Mouse (Mus musculus) spleen, adult 18-20 months (tissue): ENCODE data around the gene B3gat3.
"Not testable (repeated sequence)": the region's sequence is repeated elsewhere in the genome, so short reads cannot be mapped to it uniquely, and the experiment has no call there.

Experiments
- DNase-seq, 2 experiments: peaks; one replicate each; pipeline ENCODE4 v3.0.0; 2022; ENCODE audit warnings: mixed read lengths in 2 of 2

Gene B3gat3

DNA sequence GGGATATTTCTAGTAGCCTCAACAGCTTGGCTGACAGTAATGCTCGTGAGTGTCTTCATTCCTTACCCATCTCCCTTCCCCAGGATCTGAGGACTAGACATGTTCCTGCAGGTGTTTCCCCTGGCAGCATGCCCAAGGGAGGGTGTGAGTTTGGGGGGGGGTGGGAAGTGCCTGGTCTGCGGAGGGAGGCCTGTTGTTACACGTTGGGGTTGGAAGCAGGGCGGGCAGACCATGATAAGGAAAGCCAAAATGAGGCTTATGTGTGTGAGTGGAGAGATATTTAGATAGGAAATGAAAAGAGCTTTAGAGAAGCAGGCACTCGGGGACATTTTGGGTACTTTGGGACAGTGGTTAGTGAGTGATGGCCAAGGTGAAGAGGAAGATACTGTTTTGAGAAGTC is 23.9 kb downstream of the B3gat3 start:
- DNase-seq = no peak

DNA sequence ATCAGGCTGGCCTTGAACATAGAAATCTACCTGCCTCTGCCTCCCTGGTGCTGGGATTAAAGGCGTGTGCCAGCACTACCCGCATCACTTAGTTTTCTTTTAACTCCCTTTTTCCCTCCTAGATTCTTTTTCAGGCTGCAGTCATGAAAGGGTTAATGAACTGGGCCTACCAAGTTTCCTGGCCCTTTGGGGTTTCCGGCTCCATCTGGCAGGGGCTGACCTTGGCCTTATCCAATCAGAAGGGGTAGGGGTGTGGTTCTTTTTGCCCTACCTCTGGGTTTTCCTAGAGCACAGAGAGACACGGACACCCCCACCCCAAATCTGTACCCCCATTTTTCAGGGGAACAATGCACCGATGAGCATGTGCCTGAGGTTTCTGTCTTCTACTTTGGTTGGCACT is 24.6 kb downstream of the B3gat3 start:
- peak in 1 of 2 experiments; percentile 52 for DNase-seq

DNA sequence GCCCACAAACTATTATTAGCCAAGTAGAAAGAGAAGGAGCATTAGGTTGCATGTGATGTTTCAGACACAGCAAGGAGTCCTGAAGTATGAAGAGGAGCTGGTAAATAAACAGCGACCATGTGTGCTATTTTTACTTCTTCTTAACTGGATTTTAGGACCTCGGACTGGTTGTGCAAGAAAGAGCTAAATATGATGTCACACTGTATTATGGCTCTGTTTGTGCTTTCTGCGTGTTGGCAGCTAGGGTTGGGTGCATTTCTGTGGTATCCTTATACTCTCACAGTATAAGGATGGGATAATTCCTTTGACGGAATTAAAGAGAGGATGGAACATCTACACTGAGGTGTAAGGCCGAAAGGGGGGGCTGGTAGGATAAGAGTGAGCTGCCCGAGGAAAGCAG is 25.1 kb downstream of the B3gat3 start:
- DNase-seq = no peak

DNA sequence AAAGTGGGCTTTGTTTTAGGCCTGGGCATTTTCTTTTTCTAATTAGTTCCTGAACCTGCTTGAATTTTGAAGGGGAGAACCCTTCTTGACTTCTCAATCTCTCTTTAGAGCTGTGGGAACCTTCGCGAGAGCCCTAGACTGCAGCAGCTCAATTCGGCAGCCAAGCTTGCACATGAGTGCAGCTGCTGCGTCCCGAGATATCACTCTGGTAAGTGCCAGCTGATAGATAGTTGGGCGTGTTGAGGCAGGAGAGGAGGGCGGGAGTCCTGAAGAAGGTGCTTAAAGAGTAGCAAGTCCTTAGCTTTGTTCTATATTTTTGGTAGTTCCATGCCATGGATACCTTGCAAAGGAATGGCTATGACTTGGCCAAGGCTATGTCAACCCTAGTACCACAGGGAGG is 26.8 kb downstream of the B3gat3 start:
- DNase-seq = no peak

DNA sequence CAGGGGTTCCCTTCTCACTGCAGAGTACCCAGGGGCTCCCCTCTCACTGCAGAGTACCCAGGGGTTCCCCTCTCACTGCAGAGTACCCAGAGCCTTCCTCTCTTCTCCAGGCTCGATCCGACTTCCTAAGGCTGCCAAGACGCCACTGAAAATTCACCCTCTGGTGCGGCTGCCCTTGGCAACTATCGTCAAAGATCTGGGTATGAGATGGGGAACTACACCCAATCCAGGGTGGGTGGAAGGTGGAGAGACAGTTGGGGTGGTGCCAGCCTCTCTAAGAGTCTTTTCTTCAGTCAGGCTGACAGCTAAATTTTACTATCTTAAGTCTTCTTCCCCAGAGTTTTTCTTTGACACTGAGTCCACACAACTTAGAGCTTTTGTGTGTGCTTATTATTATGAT is 30.0 kb downstream of the B3gat3 start:
- no peak for DNase-seq

DNA sequence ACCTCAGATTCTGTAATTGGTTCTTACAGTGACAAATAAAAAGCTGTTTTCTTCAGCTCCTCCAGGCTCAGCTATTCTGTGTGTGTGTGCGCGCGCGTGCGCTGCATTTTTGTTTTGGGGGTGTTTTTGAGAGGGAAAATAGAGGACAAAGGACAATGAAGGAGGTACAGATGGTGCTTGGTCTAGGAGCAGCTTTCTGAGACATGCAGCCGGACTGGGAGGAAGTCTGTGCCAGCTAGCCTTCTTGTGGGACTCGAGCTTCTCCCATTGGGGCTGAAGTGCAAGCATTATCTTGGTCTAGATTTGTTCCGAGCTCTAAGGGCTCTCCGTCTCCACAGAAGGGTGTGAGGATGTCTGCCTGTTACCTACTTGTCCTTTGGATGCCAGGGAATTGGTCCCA is 32.1 kb downstream of the B3gat3 start:
- no peak for DNase-seq

DNA sequence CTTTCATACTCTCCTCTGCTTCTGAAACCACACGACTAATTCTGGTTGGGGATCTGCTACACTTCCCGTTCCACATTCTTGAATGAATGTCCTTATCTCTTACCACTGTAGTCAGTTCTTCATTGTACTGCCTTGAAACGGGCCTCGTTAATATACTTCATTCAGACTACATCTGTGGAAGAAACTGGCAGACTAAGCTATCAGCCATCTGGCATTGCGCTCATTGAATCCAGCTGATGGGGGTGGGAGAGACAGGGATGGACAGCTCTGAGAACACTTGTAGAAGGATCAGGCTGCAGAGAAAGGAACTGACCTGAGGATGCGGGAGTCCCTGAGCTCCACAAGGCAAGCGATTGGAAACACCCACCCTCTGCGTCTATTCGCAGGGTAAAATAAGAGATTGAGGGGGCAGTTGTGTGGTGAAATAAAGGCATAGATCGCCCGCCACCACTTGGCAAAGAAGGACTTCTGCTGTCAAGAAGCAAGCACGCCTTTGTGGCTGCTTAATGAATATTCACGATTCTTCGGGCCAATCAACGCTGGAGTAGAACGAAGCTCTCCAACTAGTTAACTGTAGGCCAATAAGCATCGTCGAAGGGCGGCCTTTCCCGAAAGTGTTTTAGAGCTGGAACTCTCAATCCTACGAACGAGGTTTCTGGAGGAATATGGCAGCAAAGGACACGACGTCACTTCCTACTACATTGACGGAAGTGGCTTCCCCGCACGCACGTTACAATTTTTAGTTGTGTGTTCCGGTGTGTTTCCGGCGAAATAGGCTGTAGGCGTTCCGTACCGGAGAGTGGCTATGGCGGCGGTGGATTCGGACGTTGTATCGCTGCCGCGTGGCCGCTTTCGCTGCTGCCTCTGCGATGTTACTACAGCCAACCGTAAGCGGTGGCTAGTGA is 33.2 kb downstream of the B3gat3 start, which contains the start of gene Tut1:
TSS of gene Tut1 (plus strand) at position 713 of the 905 bp plus-strand sequence.
- peak; percentile 71 to 83 for DNase-seq

DNA sequence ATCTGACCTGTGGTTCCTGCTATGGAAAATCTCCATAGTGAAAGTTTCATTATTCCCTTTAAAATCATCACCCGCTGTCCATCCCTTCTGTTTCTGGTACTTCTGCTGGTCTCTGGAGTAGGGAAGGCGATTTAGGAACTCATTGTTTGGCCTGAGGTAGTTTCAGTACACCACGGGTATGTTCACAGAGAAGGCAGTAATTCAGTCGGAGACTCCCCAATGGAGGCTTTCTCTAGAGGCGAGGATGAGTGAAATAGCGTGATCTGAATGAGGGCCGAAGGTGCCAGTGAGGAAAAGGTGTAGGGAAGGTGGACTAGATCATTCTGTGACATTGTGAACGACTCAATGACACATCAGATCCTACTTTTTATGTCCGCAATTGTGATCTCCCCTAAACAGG is 34.0 kb downstream of the B3gat3 start:
- DNase-seq = no peak

DNA sequence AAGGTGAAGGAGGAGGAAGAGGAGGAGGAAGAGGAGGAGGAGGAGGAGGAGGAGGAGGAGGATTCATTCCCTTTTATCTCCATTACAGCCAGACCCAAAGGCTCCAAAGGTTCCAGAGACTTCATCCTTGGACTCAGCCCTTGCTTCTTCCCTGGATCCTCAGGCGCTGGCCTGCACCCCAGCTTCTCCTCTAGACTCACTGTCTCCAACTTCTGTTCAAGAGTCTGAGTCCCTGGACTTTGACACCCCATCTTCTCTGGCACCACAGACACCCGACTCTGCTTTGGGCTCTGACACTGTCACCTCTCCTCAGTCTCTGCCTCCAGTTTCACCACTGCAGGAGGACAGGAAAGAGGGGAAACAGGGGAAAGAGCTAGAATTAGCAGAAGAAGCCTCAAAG is 42.1 kb downstream of the B3gat3 start:
- DNase-seq = no peak

DNA sequence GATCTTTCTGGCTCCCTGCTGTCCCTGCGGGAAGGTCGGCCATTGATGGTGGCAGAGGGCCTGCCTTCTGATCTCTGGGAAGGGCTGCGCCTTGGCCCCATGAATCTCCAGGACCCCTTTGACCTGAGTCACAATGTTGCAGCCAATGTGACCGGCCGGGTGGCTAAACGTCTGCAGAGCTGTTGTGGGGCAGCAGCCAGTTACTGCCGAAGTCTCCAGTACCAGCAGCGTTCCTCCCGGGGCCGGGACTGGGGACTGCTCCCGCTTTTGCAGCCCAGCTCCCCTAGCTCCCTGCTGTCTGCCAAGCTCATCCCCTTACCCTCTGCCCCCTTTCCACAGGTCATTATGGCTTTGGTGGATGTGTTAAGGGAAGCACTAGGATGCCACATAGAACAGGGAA is 44.9 kb downstream of the B3gat3 start:
- no peak for DNase-seq

DNA sequence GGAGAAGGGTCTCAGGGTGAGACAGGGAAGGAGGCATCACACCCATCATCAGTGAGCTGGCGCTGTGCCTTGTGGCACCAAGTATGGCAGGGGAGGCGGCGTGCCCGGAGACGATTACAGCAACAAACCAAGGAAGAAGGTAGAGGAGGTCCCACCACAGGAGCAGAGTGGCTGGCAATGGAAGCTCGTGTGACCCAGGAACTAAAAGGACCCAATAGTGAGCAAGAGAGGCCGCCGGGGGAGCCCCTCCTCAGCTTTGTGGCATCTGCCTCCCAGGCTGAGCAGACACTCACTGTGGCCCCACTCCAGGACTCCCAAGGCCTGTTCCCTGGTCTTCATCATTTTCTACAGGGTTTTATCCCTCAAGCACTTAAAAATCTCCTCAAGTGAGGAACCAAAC is 45.6 kb downstream of the B3gat3 start:
- DNase-seq = no peak

DNA sequence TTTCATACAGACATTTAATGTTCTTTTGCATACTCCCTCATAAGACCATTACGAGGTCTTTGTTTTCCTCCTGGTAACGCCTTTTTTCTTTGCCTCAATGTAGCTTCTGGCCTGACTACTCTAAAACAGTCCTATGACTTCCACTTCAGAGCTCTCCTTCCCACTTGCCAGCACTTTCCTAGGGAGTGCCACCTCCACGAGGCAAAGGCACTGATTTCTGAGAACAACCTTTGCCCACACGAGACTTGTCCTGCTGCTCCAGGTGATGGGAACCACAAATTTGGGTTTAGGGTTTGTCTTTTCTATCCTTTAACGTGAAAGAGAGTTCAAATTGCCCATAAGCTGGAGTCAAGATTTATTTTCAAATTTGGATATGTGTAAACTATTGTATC is 46.0 kb downstream of the B3gat3 start:
- no peak for DNase-seq

DNA sequence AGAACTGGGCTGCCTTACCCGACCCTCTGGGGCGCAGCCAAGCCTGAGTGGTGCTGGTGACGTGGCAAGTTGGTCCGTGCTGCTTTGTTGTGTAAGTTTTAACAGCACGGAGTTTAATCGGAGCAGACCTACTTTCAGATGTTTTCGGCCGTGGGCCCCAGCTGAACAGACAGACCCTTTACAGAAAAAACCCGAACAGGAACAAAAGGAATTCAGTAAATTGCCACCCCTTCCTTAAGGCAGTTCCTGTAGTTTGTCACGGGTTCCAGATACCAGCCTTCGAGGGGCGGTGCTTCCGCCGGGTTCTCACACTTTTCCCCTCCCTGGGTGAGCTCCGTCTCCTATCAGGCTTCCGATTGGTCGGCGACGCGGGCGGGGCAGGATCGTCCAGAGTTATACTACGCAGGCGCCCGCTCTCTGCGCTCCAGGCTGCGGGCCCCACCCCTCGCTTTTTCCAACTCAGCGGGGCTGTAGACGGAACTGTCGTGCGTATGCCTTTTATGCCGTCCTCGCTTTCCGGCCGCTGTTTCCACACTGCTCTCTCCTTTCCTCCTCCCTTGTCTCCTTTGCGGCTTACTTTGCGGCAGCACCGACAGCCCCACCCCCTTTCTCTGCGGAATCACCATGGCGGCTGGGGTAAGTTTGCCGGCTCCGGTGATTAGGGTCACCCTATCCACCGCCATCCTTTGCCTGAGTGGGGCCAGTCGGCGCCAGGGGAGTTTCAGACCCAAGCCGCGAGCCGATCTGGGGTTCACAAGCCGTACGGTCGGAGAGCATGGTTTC is 46.6 kb downstream of the B3gat3 start, which contains the start of gene Eef1g:
TSS of gene Eef1g (plus strand) at position 452 of the 783 bp plus-strand sequence.
- peak; percentile 94 to 99 for DNase-seq

DNA sequence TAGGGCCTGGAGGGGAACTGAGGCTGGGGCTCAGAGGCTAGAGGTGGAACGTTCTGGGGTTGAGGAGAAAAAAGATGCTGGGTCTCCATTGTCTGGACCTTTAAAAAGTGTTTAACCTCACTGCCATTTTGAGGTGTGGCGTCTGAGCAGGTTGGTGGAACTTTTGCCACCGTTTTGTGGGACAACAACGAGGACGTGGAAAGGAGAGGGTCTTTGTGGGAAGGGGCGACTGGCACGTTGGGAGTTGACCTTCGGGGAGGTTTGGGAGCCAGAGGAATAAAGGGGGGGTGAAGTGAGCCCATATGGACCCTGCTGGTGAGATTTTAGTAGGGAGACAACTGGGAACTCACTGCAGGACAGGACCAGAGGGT is 47.2 kb downstream of the B3gat3 start:
- no peak for DNase-seq

DNA sequence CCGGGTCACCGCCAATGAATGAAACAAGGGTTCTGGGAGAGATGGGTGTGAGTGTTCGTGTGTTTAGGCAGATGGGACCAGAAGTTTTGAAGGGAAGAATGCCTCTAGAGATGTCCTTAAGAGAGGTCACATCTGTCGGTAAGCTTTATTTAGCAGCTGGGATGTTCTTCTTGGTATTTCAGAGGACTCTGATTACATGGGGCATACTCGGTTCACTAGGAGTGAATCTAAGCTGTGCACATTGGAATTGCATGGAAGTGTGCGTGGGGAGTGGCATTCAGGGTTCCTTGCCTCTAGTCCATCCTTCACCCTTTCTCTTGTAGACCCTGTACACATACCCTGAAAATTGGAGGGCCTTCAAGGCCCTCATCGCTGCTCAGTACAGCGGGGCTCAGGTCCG is 47.7 kb downstream of the B3gat3 start:
- no peak for DNase-seq

DNA sequence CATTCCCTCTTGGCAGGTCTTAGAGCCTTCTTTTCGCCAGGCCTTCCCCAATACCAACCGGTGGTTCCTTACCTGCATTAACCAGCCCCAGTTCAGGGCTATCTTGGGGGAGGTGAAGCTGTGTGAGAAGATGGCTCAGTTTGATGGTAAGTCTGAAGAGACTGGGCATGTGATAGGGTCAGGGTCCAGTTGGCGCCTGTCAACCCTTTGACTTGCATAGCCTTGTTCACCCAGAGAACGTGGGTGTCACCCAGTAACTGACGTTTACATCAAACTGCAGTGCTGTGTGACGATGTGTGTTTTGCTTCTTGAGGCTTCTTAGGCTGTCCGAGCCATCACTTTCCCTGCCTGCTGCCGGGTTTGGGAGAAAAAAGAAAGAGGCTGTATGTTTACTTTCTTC is 52.3 kb downstream of the B3gat3 start:
- not testable (repeated sequence) for DNase-seq

DNA sequence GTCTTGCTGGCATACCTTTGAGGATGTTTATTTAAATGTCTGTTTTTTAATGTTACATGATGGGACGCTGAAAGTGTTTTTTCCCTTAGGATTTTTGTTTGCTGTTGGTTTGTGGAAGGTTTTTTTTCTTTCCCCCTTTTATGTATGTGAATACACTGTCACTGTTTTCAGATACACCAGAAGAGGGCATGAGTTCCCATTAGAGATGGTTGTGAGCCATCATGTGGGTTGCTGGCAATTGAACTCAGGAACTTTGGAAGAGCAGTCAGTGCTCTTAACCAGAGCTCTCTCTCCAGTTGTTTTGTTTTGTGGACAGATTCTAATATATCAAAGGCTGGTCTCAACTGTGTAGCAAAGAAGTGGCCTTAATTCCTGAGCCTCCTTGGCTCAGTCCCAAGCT is 54.5 kb downstream of the B3gat3 start:
- DNase-seq = no peak

DNA sequence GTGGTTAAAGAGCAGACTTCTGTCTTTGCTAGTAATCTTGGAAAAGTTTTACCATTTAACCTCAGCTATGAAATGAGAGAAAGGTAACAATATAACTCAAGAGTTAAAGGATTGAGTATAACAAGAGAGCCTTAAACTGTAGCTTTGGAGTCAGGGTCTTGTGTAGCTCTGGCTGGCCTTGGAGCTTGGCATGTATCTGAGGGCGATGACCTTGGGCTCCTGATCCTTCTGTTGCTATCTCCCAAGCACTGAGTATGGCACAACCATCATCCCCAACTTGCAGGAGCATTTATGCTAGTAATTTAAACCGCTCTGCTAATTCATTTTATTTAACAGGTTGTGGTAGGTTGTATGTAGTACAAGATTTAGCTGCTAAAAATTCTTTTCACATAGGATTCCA is 55.3 kb downstream of the B3gat3 start:
- no peak for DNase-seq

DNA sequence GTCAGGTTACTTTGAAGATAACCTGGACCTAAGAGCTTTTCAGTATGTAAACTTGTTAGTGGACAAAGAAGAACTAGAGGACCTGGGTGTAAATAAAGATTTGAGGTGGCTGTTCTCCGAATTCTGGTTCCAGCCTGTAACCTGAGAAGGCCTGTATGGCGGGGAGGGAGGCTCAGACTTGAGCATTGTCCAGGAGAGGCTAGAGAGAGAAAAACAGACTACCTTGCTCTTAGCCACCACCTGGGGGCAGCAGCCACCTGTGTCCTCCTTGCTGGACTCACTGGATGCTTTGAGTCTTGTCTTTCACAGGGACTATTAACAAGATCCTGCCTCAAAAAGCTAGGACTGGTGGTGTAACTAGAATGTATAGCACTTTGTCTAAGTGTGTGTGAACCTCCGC is 56.4 kb downstream of the B3gat3 start:
- peak in 1 of 2 experiments; percentile 46 for DNase-seq
